Mouse (Mus musculus) liver, embryonic 12.5 days (tissue): ENCODE measurements around the gene Upf1. TPM values are rescaled to one million over a fixed set of nuclear protein-coding genes. Genes with fewer than 3 reads are reported as not detected.

Source experiments
- ATAC-seq: fragments of 200-750 bp; cut with Nextera tagmentation; 2 replicates; pipeline ENCODE4 v1.8.0; 2017; ENCODE audit warnings: moderate number of reproducible peaks, mild to moderate bottlenecking, moderate library complexity
- H3K27ac ChIP-seq: fragments of 300-500 bp; sonication (generic); 2 replicates; pipeline ENCODE4 v1.5.1; 2016; ENCODE audit warnings: mild to moderate bottlenecking
- H3K27me3 ChIP-seq: fragments of 300-500 bp; sonication (generic); replicated peaks from 2 replicates; pipeline ENCODE4 v1.6.1; 2016; ENCODE audit warnings: mild to moderate bottlenecking, moderate library complexity
- H3K36me3 ChIP-seq: fragments of 300-500 bp; sonication (generic); 2 replicates; pipeline ENCODE4 v1.6.1; 2016; ENCODE audit warnings: mild to moderate bottlenecking, moderate library complexity
- H3K4me1 ChIP-seq: fragments of 300-500 bp; sonication (generic); 2 replicates; pipeline ENCODE4 v1.6.1; 2016
- H3K4me2 ChIP-seq: fragments of 300-500 bp; sonication (generic); 2 replicates; pipeline ENCODE4 v1.6.1; 2016; ENCODE audit warnings: mild to moderate bottlenecking, moderate library complexity
- H3K4me3 ChIP-seq: fragments of 300-500 bp; sonication (generic); 2 replicates; pipeline ENCODE4 v1.5.1; 2016; ENCODE audit warnings: mild to moderate bottlenecking, moderate library complexity
- H3K9ac ChIP-seq: fragments of 300-500 bp; sonication (generic); 2 replicates; pipeline ENCODE4 v1.6.1; 2016; ENCODE audit warnings: mild to moderate bottlenecking, moderate library complexity
- H3K9me3 ChIP-seq: fragments of 300-500 bp; sonication (generic); replicated peaks from 2 replicates; pipeline ENCODE4 v1.6.1; 2016; ENCODE audit warnings: mild to moderate bottlenecking, moderate library complexity
- WGBS: fragments of 180-500 bp; shearing (Covaris S2); methylation state at CpG from one replicate; pipeline ENCODE4 v1.1.7; 2016; ENCODE audit not compliant: insufficient replicate concordance; 5-methylcytosine and 5-hydroxymethylcytosine counted together
- polyA plus RNA-seq: library from polyadenylated mRNA; unstranded; fragments of >200 nt; fragmentation: Nextera tagmentation; extraction: Ambion mirVana; gene quantifications from 2 replicates; pipeline ENCODE4 v1.2.1, GENCODE M21; 2016

The Upf1 gene
- polyA plus RNA-seq = 30.4 and 30.5 TPM in 2 replicates

DNA sequence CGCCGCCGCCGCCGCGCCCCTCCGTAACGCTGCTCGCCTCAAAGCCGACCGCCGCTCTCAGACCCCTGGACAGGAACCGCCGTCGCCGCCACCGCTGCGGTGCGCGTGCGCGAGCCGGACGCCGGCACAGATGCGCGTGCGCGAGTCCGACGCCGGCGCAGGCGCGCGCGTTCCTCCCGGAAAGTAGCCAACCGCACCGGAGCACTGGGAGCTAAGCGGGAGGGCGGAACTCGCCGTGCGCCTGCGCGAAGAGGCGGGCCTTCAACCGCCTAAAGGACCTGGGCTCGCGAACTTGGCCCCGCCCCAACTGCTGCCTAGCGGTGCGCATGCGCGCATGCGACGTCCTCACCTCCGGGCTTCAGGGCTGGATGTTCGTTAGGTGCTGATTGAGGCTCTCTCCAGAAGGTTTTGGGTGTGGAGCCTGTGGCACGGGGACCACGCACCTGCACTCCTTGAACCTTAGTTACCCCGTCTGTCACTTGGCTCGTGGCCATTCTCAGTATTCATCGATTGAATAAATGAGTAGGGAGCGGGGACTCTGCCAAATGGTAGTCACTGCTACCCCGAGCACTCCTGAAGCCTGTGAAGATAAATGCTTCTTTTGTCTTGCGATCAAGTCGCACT, at the start of gene Upf1:
Gene Upf1 (minus strand): TSS at position 85 of the 624 bp plus-strand sequence.
- Histone ChIP-seq H3K4me2 (peak within 1 kb of the TSS; percentile 96), H3K4me3 (peak within 1 kb of the TSS; percentile 95), H3K4me1 (peaks cover 84% of the 10 kb centered on the region), H3K9me3 (no peaks in the 10 kb centered on the region), H3K27ac (peak within 1 kb of the TSS; percentile 96), H3K9ac (peak within 1 kb of the TSS; percentile 98), H3K27me3 (no peaks in the 10 kb centered on the region), H3K36me3 (peaks cover 31% of the 10 kb centered on the region)
- peak; percentile 83 for ATAC-seq
- WGBS = under 1% methylated on average over 57 of the region's 69 CpGs

DNA sequence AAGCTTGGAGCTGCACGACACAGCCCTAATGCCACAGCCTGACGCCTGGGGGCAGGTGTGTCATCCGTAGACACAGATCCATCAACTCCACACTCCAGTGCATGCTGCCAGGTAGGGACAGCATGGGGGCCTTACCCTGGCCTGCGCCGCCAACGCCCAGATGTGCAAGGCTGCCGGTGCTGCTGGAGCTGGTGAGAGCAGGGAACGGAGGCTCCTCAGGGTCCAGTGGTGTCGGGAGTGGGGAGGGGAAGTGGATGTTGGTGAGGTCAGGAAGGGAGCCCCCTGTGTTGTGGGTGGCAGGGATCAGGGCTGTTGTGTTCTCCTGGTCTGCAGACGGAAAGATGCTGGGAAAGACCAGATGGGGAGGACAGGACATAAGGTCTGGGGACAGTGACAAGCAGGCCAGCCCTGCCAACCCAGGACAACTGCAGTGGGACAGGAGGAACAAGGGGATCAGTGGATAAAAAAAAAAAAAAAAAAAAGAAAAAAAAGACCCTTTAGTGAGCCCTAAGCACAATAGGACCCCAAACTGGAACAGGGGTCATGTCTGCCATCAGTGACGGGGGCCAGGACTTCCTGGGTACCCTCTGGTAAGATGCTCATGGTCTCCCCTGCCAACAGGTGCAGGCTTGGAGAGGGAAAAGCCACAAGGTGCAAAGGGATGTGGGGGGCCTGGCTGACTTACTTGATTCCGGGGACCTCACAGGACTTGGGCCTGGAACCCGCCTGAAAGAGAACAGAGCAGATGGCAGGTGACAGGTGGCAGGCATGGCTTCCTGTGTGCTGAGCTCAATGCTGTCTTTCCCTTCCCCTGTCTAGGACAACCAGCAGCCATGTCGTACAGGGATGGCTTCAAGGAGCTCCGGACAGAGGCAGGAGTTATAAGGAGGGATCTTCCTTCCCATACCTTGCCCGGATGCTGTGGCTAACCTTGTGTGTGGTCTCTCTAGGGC, 44.8 kb upstream of the Upf1 start:
- H3K9ac ChIP-seq = no peak overlapping the region
- H3K9me3 ChIP-seq = no peaks in the 10 kb centered on the region
- no peak overlapping the region for H3K4me2 ChIP-seq
- WGBS = 81% methylated on average over 16 of the region's 16 CpGs
- no peak for ATAC-seq
- no peak overlapping the region for H3K27ac ChIP-seq
- no peak overlapping the region for H3K4me3 ChIP-seq
- no peaks in the 10 kb centered on the region for H3K27me3 ChIP-seq
- H3K4me1 ChIP-seq = no peaks in the 10 kb centered on the region
- no peaks in the 10 kb centered on the region; the same call in 1 of the 2 replicates for H3K36me3 ChIP-seq

DNA sequence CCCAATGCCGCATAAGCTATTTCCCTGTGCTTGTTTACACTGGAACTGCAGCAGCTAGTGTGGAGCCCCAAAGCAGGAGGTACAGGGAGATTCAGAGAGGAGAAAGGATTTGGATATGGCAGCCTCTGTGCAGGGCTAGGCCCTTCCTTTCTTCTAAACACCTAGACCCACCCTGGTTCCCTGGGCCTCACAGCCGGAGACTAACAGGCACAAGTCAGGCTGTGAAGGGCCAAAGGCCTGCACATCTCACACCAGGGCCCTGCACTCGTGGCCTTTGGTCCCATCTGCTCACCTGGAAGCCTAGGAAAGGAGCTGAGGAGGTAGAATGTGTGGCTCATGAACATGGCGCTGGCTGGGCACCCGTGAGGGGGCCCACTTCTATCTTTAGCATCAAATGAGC, 43.1 kb upstream of the Upf1 start:
- Histone ChIP-seq H3K9ac (no peak overlapping the region), H3K9me3 (no peaks in the 10 kb centered on the region), H3K4me2 (no peak overlapping the region), H3K4me3 (no peak overlapping the region), H3K27me3 (no peaks in the 10 kb centered on the region), H3K27ac (no peak overlapping the region), H3K4me1 (no peaks in the 10 kb centered on the region), H3K36me3 (peaks cover 11% of the 10 kb centered on the region)
- WGBS = 78% methylated on average over 5 of the region's 5 CpGs
- no peak for ATAC-seq

DNA sequence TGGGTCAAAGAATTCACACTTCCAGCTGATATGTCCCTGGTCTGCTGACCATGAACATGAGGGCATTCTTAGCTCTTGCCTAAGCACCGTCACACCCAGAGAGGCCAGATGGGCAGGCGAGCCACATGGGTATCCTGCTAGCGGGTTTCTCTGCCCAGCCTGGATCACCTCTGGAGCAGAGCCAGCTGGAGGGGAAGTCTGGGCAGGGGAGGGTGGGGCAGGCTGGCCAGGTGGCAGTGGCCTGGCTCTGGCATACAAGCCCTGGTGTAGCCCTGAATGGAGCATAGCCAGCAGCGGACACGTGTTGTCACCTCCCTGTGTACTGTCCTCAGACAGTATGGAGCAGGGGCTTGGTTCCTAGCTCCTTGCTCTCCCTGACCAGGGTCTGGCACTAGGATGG, 42.6 kb upstream of the Upf1 start:
- Histone ChIP-seq H3K4me3 (no peak overlapping the region), H3K27me3 (no peaks in the 10 kb centered on the region), H3K27ac (no peak overlapping the region), H3K9ac (no peak overlapping the region), H3K36me3 (peaks cover 15% of the 10 kb centered on the region), H3K4me1 (no peaks in the 10 kb centered on the region), H3K4me2 (no peak overlapping the region), H3K9me3 (no peaks in the 10 kb centered on the region)
- 86% methylated on average over 5 of the region's 5 CpGs for WGBS
- no peak for ATAC-seq

- Histone ChIP-seq H3K4me3 (no peak overlapping the region), H3K4me1 (no peaks in the 10 kb centered on the region), H3K27me3 (no peaks in the 10 kb centered on the region), H3K9ac (no peak overlapping the region), H3K4me2 (no peak overlapping the region), H3K9me3 (no peaks in the 10 kb centered on the region), H3K27ac (no peak overlapping the region), H3K36me3 (peaks cover 15% of the 10 kb centered on the region)
- WGBS = 76% methylated on average over 8 of the region's 8 CpGs
- ATAC-seq = no peak
Observed at GRCm38 (mm10) chr8:70394269-70394998, 41.4 kb upstream of the Upf1 start.

DNA sequence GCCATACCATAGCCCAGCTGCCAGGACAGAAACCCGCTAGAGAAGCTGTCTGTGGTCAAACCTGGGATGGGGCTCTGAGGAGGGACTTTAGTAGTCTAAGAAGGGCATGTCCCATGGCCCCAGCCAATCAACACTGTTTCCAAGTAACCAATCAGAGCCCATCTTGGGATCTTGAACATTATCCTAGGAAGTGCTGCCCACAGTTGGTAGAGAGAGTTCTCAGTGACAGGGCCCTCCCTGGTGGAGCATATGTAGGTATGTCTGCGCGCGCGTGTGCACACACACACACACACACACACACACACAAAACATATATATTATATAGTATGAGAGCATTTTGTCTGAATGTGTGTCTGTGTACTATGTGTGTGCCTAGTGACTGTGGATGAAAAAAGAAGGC, 40.0 kb upstream of the Upf1 start:
- H3K27ac ChIP-seq = no peak overlapping the region
- H3K4me2 ChIP-seq = no peak overlapping the region
- no peak for ATAC-seq
- H3K27me3 ChIP-seq = no peaks in the 10 kb centered on the region
- H3K36me3 ChIP-seq = peaks cover 20% of the 10 kb centered on the region
- H3K4me3 ChIP-seq = no peak overlapping the region
- H3K9ac ChIP-seq = no peak overlapping the region
- H3K9me3 ChIP-seq = no peaks in the 10 kb centered on the region
- 84% methylated on average over 5 of the region's 5 CpGs for WGBS
- H3K4me1 ChIP-seq = no peaks in the 10 kb centered on the region

DNA sequence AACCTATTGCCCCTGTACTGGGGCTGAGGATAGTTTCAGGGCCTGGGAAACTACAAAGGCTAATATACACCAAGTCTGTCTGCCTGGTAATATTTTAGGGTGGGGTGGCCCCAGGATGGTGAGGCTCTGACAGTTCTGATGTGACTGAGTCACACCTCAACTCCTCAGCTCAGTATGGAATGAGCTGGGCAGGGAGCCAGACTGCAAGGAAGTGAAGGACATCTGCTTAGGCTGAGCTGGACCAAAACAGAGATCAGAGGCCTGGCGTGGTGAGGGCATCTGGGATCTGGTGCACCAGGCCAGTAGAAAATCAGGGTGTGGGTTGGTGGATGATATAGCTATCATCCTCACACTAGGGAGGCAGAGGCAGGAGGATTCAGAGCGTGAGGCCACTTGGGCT, 36.6 kb upstream of the Upf1 start:
- no peak overlapping the region for H3K27ac ChIP-seq
- 61% methylated on average over 2 of the region's 2 CpGs for WGBS
- H3K4me3 ChIP-seq = no peak overlapping the region
- peaks cover 3% of the 10 kb centered on the region; the same call in 1 of the 2 replicates for H3K4me1 ChIP-seq
- no peak overlapping the region for H3K4me2 ChIP-seq
- H3K36me3 ChIP-seq = peaks cover 39% of the 10 kb centered on the region
- H3K27me3 ChIP-seq = no peaks in the 10 kb centered on the region
- no peak for ATAC-seq
- H3K9ac ChIP-seq = no peak overlapping the region
- H3K9me3 ChIP-seq = no peaks in the 10 kb centered on the region

DNA sequence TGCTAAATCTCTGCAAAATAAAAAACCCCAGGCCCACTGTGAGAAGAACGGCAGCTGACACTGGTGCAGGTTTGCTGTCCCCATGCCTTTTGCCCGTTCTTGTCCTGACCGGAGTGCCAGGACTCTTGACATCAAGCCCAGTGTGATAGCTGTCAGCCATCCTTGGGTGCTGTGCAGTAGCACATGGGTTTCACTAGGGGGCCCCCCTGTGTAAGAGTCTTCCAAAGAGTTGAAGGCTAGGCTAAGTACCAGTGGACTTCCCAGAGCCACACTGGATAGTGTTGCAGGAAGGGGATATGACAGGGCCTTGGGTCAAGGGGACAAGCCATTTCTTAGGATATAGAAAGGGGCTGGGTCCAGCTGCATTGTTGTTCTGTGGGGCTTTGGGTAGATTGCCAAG, 30.2 kb upstream of the Upf1 start:
- H3K27me3 ChIP-seq = peaks cover 47% of the 10 kb centered on the region
- H3K9me3 ChIP-seq = no peaks in the 10 kb centered on the region
- WGBS = 32% methylated on average over 3 of the region's 3 CpGs
- H3K36me3 ChIP-seq = peaks cover 21% of the 10 kb centered on the region
- H3K4me2 ChIP-seq = no peak overlapping the region
- H3K9ac ChIP-seq = no peak overlapping the region
- no peak overlapping the region for H3K4me3 ChIP-seq
- H3K27ac ChIP-seq = no peak overlapping the region
- H3K4me1 ChIP-seq = peaks cover 3% of the 10 kb centered on the region; the same call in 1 of the 2 replicates
- ATAC-seq = peak; percentile 68

DNA sequence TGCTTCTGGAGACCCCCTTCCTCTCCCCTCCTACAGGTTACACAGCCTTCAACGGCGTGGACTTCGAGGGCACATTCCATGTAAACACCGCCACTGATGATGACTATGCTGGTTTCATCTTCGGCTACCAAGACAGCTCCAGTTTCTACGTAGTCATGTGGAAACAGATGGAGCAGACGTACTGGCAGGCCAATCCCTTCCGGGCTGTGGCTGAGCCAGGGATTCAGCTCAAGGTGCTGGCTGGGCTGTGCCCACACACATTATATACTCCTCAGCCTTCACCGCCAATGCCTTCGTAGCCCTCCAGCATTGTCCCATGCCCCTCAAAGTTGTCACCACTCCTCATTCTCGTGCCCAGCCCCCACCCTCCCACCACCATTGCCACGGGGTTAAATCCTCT, 27.0 kb upstream of the Upf1 start:
- Histone ChIP-seq H3K9me3 (no peaks in the 10 kb centered on the region), H3K4me3 (no peak overlapping the region), H3K27me3 (peaks cover 79% of the 10 kb centered on the region), H3K4me1 (peaks cover 20% of the 10 kb centered on the region), H3K27ac (no peak overlapping the region), H3K4me2 (no peak overlapping the region), H3K36me3 (no peaks in the 10 kb centered on the region), H3K9ac (no peak overlapping the region)
- WGBS = 74% methylated on average over 12 of the region's 12 CpGs
- ATAC-seq = no peak

DNA sequence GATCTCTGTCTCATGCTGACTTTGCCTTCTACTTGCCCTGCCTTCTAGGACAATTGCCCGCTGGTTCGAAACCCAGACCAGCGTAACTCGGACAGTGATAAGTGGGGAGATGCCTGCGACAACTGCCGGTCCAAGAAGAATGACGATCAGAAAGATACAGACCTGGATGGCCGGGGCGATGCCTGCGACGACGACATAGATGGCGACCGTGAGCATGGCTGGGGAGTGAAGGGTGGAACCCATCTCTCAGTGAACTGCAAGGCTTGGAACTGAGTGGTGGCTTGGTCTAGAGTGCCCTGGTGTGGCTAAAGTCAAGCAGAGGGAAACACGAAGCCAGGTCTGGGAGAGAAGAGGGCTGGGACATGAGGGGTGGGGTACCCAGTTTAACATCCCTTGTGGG, 24.0 kb upstream of the Upf1 start:
- Histone ChIP-seq H3K9ac (no peak overlapping the region), H3K4me1 (peaks cover 39% of the 10 kb centered on the region), H3K36me3 (no peaks in the 10 kb centered on the region), H3K9me3 (no peaks in the 10 kb centered on the region), H3K27ac (no peak overlapping the region), H3K4me2 (no peak overlapping the region), H3K4me3 (no peak overlapping the region), H3K27me3 (peaks cover 98% of the 10 kb centered on the region)
- WGBS = 17% methylated on average over 15 of the region's 15 CpGs
- ATAC-seq = no peak

DNA sequence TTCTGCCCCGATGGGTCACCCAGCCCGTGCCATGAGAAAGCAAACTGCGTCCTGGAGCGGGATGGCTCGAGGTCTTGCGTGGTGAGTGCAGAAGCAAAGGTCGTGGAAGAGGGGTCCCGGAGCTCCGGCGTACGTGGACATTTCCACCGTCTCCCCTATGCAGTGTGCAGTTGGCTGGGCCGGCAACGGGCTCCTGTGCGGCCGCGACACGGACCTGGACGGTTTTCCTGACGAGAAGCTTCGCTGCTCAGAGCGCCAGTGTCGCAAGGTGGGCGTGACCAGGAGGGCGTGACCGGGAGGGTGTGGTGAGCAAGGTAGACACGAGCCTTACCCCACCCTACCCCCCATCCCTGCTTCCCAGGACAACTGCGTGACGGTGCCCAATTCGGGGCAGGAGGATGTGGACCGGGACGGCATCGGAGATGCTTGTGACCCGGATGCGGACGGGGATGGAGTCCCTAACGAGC, 23.2 kb upstream of the Upf1 start:
- 10% methylated on average over 37 of the region's 37 CpGs for WGBS
- Histone ChIP-seq H3K27ac (no peak overlapping the region), H3K36me3 (no peaks in the 10 kb centered on the region), H3K27me3 (peaks cover 98% of the 10 kb centered on the region), H3K4me3 (no peak overlapping the region), H3K9ac (no peak overlapping the region), H3K9me3 (no peaks in the 10 kb centered on the region), H3K4me2 (peak overlapping the region; percentile 23), H3K4me1 (peaks cover 39% of the 10 kb centered on the region)
- ATAC-seq = no peak
